Mouse (Mus musculus): ENCODE data around the gene Jund.

The Jund gene

GRCm38 (mm10) chr8:70724216-70724615 lies 25.5 kb downstream of the Jund start:
- no peak for DNase-seq (ENCODE audit: low spot score in 2 of 2)

- DNase-seq (ENCODE audit: low spot score in 2 of 2) = no peak
Measured at GRCm38 (mm10) chr8:70725792-70726447, 27.2 kb downstream of the Jund start.

GRCm38 (mm10) chr8:70726721-70727120 lies 28.0 kb downstream of the Jund start:
- DNase-seq (ENCODE audit: low spot score in 2 of 2) = no peak

- no peak for DNase-seq (ENCODE audit: low spot score in 2 of 2)
Measured at GRCm38 (mm10) chr8:70729808-70730475, 31.2 kb downstream of the Jund start.

GRCm38 (mm10) chr8:70730956-70731355 lies 32.2 kb downstream of the Jund start:
- DNase-seq (ENCODE audit: low spot score in 2 of 2) = no peak

GRCm38 (mm10) chr8:70737705-70738104 lies 39.0 kb downstream of the Jund start:
- DNase-seq (ENCODE audit: low spot score in 2 of 2) = no peak

- no peak for DNase-seq (ENCODE audit: low spot score in 2 of 2)
Measured at GRCm38 (mm10) chr8:70738211-70738610, 39.5 kb downstream of the Jund start.

GRCm38 (mm10) chr8:70741661-70742060 lies 42.9 kb downstream of the Jund start:
- no peak for DNase-seq (ENCODE audit: low spot score in 2 of 2)

GRCm38 (mm10) chr8:70742176-70742575 lies 43.4 kb downstream of the Jund start:
- no peak for DNase-seq (ENCODE audit: low spot score in 2 of 2)

GRCm38 (mm10) chr8:70742981-70743655 lies 44.4 kb downstream of the Jund start:
- no peak for DNase-seq (ENCODE audit: low spot score in 2 of 2)

- DNase-seq (ENCODE audit: low spot score in 2 of 2) = no peak
Measured at GRCm38 (mm10) chr8:70743656-70744590, 45.2 kb downstream of the Jund start.

- DNase-seq (ENCODE audit: low spot score in 2 of 2) = no peak
Measured at GRCm38 (mm10) chr8:70744806-70745205, 46.1 kb downstream of the Jund start.

- no peak for DNase-seq (ENCODE audit: low spot score in 2 of 2)
Measured at GRCm38 (mm10) chr8:70745691-70746220, 47.0 kb downstream of the Jund start.

- no peak for DNase-seq (ENCODE audit: low spot score in 2 of 2)
Measured at GRCm38 (mm10) chr8:70746676-70747075, 47.9 kb downstream of the Jund start.

- no peak for DNase-seq (ENCODE audit: low spot score in 2 of 2)
Measured at GRCm38 (mm10) chr8:70747211-70747890, 48.6 kb downstream of the Jund start.

GRCm38 (mm10) chr8:70748246-70749096 lies 49.7 kb downstream of the Jund start:
- no peak for DNase-seq (ENCODE audit: low spot score in 2 of 2)

- DNase-seq (ENCODE audit: low spot score in 2 of 2) = no peak
Measured at GRCm38 (mm10) chr8:70749097-70749674, 50.4 kb downstream of the Jund start.

Data from urinary bladder, adult 18-20 months (tissue).